Mouse (Mus musculus) kidney, adult 2 months (tissue): ENCODE measurements around the gene Katnb1.

Experiments
- CTCF ChIP-seq: fragments of 200-500 bp; conservative IDR thresholded peaks from 2 replicates; pipeline ENCODE4 v1.5.1; 2011; ENCODE audit warnings: low read depth, mild to moderate bottlenecking, control low read depth, low read length, moderate library complexity, mixed read lengths; ENCODE audit not compliant: insufficient read depth, insufficient read length
- POLR2A ChIP-seq: fragments of 200-500 bp; IDR thresholded peaks from one replicate; pipeline ENCODE4 v1.6.1; 2011; ENCODE audit warnings: low read depth, low read length, control low read depth

GRCm38 (mm10) chr8:95141469-95142074 is 60.6 kb downstream of the Katnb1 start:
- TF ChIP-seq CTCF (no peak), POLR2A (no peak)
